Mouse (Mus musculus) heart, embryonic 13.5 days (tissue): ENCODE results near the gene Irx4. TPM values are rescaled to one million over a fixed set of nuclear protein-coding genes. Genes with fewer than 3 reads are reported as not detected.

Experiments
- ATAC-seq: fragments of 200-750 bp; cut with Nextera tagmentation; 2 replicates; pipeline ENCODE4 v1.8.0; 2017; ENCODE audit warnings: moderate TSS enrichment; ENCODE audit not compliant: insufficient number of reproducible peaks, low FRiP score, low TSS enrichment; ENCODE audit errors: extremely low read depth
- H3K27ac ChIP-seq: fragments of 300-500 bp; sonication (generic); replicated peaks from 2 replicates; pipeline ENCODE4 v1.5.1; 2015; ENCODE audit warnings: moderate library complexity, mild to moderate bottlenecking, inconsistent platforms
- H3K27me3 ChIP-seq: fragments of 300-500 bp; sonication (generic); replicated peaks from 2 replicates; pipeline ENCODE4 v1.6.1; 2015; ENCODE audit warnings: mild to moderate bottlenecking, inconsistent platforms
- H3K36me3 ChIP-seq: fragments of 300-500 bp; sonication (generic); 2 replicates; pipeline ENCODE4 v1.6.1; 2015; ENCODE audit warnings: mild to moderate bottlenecking, inconsistent platforms
- H3K4me1 ChIP-seq: fragments of 300-500 bp; sonication (generic); 2 replicates; pipeline ENCODE4 v1.6.1; 2015; ENCODE audit warnings: inconsistent platforms
- H3K4me2 ChIP-seq: fragments of 300-500 bp; sonication (generic); 2 replicates; pipeline ENCODE4 v1.6.1; 2015; ENCODE audit warnings: inconsistent platforms, mild to moderate bottlenecking, moderate library complexity
- H3K4me3 ChIP-seq: fragments of 300-500 bp; sonication (generic); 2 replicates; pipeline ENCODE4 v1.5.1; 2015; ENCODE audit warnings: moderate library complexity, mild to moderate bottlenecking, inconsistent platforms
- H3K9ac ChIP-seq: fragments of 300-500 bp; sonication (generic); 2 replicates; pipeline ENCODE4 v1.6.1; 2015; ENCODE audit warnings: inconsistent platforms, mild to moderate bottlenecking, moderate library complexity
- H3K9me3 ChIP-seq: fragments of 300-500 bp; sonication (generic); 2 replicates; pipeline ENCODE4 v1.6.1; 2016; ENCODE audit warnings: inconsistent platforms
- WGBS: fragments of 180-500 bp; shearing (Covaris S2); methylation state at CpG from one replicate; pipeline ENCODE4 v1.1.7; 2015; ENCODE audit warnings: mixed read lengths; 5-methylcytosine and 5-hydroxymethylcytosine counted together
- polyA plus RNA-seq: library from polyadenylated mRNA; unstranded; fragments of >200 nt; fragmentation: Nextera tagmentation; extraction: Ambion mirVana; gene quantifications from 2 replicates; pipeline ENCODE4 v1.2.1, GENCODE M21; 2015

Gene Irx4
- polyA plus RNA-seq, 1 experiment from 2014 or later, result 45.9 TPM

DNA sequence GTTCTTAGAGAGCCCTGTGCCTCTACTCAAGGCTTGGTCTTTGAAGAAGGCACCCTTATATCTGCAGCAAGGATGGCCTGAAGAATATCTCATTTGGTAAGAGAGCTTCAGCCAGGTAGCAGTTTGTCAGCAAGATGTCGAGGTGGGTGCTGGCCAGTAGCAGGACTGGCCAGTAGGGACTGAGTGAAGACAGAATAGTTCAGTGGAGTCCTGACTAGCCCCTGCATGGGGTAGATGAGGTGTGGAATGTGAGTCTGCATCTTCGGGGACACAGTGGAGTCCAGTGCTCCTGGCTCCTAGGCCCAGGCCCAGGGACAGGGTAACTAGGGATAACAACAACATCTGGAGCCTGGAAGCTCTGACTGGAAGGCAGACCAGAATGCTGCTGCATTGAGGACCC, 1.6 kb downstream of the Irx4 start:
- peak overlapping the region; percentile 66 for H3K4me3 ChIP-seq

DNA sequence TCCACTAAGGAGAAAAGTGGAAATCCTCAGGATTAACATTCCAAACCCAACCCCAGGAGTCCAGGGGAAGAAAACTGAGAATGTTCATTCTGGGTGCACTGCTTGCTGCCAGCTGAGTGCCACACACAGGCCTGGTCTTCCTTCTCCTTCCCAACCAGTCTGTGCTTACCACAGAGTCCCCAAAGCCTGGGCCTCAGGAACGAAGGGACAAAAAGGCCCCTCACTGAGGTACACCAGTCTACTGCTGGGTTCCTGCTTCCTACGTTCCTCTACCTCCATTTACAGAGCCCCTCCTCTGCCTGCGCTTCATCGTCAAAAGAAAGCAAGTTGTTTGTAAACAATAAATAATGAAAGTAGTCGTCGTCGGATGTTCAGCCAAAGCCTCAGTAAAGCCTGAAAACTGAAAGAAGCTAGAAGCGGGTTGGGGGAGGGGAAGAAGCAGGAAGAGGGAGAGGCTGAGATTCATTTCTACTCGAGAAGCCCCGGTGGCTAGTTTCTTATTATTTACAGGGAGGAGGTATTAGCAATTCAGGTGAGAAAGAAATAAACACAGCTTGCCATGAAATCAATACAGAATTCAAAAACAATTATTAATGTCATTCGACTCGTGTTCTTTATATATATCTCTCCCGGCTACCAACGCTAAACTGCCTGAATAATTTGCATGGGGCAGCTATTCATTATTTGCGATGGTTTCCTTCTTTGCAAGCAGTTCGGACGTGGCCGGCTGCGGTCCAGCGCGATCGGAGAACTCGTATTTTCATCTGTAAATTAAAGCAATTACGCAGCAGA, 2.3 kb downstream of the Irx4 start:
- Histone ChIP-seq H3K36me3 (peaks cover 18% of the 10 kb centered on the region), H3K27ac (peak overlapping the region; percentile 93), H3K27me3 (peaks cover 99% of the 10 kb centered on the region), H3K9ac (peak overlapping the region; percentile 93), H3K4me1 (peaks cover 62% of the 10 kb centered on the region), H3K4me3 (peak overlapping the region; percentile 66), H3K4me2 (peak overlapping the region; percentile 78), H3K9me3 (no peaks in the 10 kb centered on the region)
- ATAC-seq, result no peak
- 5% methylated on average over 24 of the region's 24 CpGs for WGBS

More for the DNA sequence above, 1.6 kb downstream of the Irx4 start:
- peaks cover 99% of the 10 kb centered on the region for H3K27me3 ChIP-seq
- no peak for ATAC-seq
- H3K36me3 ChIP-seq, result peaks cover 12% of the 10 kb centered on the region
- peaks cover 55% of the 10 kb centered on the region for H3K4me1 ChIP-seq
- peak overlapping the region; percentile 78 for H3K4me2 ChIP-seq
- 10% methylated on average over 2 of the region's 2 CpGs for WGBS
- no peaks in the 10 kb centered on the region for H3K9me3 ChIP-seq
- peak overlapping the region; percentile 93 for H3K27ac ChIP-seq
- H3K9ac ChIP-seq, result peak overlapping the region; percentile 93

- H3K27ac ChIP-seq, result peak overlapping the region; percentile 93
- H3K9ac ChIP-seq, result peak overlapping the region; percentile 93
- peaks cover 63% of the 10 kb centered on the region for H3K4me1 ChIP-seq
- no peak; the same call in 1 of the 2 replicates for ATAC-seq
- H3K9me3 ChIP-seq, result no peaks in the 10 kb centered on the region
- H3K4me2 ChIP-seq, result peak overlapping the region; percentile 78
- peaks cover 18% of the 10 kb centered on the region for H3K36me3 ChIP-seq
- H3K4me3 ChIP-seq, result peak overlapping the region; percentile 66
- 2% methylated on average over 40 of the region's 40 CpGs for WGBS
- peaks cover 99% of the 10 kb centered on the region for H3K27me3 ChIP-seq
Observed at GRCm38 (mm10) chr13:73263128-73263971, 3.1 kb downstream of the Irx4 start.

DNA sequence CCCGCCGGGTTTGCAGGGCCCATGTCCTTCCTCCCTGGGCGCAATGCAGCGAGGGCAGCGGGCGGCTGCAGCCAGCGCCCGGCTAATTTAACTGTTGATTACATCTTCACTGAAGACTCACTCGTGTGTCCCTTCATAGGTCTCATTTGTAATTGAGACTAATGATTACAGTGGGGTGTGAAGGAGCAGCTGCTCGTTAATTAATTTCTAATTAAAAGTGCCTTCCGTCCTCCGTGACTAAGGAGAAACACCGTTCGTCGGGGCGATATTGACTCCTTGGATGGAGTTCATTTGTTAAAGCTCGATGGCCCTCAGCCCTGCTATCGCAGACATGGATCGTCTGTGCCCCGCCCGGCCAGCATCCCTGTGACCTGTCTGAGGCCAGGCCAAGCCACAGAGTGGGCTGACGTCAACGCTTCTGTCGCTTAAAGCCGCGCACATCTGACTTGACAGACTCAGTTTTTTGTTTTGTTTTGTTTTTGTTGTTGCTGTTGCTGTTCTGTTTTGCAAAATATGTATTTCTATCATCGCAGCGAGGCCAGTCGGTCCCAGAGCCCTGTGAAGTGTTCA, 4.0 kb downstream of the Irx4 start:
- Histone ChIP-seq H3K36me3 (peaks cover 22% of the 10 kb centered on the region), H3K4me2 (peak overlapping the region; percentile 78), H3K9ac (peak overlapping the region; percentile 93), H3K27me3 (peaks cover 99% of the 10 kb centered on the region), H3K4me3 (peak overlapping the region; percentile 66), H3K9me3 (no peaks in the 10 kb centered on the region), H3K4me1 (peaks cover 63% of the 10 kb centered on the region), H3K27ac (peak overlapping the region; percentile 93)
- no peak for ATAC-seq
- WGBS, result 5% methylated on average over 29 of the region's 29 CpGs

DNA sequence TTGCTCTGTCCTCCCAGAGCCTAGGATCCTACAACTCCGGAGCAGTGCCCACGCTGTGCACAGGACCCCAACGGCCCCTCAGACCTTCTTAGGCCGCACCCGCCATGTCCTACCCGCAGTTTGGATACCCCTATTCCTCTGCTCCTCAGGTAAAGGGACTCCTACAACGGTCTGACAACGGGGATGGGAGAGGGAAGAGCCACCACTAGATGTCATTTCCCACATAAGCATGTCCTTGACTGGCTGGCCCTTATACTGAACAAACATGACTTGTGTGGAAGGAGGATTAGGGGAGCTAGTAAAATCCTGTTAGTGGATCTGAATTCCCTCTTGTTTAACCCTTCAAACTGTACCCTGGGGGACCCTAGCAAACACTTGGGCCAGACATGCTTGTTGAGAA, 4.6 kb downstream of the Irx4 start:
- Histone ChIP-seq H3K36me3 (peaks cover 27% of the 10 kb centered on the region), H3K9me3 (no peaks in the 10 kb centered on the region), H3K9ac (peak overlapping the region; percentile 93), H3K4me1 (peaks cover 66% of the 10 kb centered on the region), H3K4me2 (peak overlapping the region; percentile 78), H3K27ac (peak overlapping the region; percentile 93), H3K4me3 (peak overlapping the region; percentile 66), H3K27me3 (peaks cover 99% of the 10 kb centered on the region)
- ATAC-seq, result no peak
- WGBS, result 22% methylated on average over 8 of the region's 8 CpGs

- Histone ChIP-seq H3K4me1 (peaks cover 72% of the 10 kb centered on the region), H3K9me3 (no peaks in the 10 kb centered on the region), H3K4me3 (peak overlapping the region; percentile 66), H3K27ac (peak overlapping the region; percentile 93), H3K36me3 (peaks cover 27% of the 10 kb centered on the region), H3K27me3 (peaks cover 99% of the 10 kb centered on the region), H3K9ac (peak overlapping the region; percentile 93), H3K4me2 (peak overlapping the region; percentile 78)
- WGBS, result 4% methylated on average over 28 of the region's 28 CpGs
- no peak for ATAC-seq
Observed at GRCm38 (mm10) chr13:73265442-73265841, 5.2 kb downstream of the Irx4 start.

DNA sequence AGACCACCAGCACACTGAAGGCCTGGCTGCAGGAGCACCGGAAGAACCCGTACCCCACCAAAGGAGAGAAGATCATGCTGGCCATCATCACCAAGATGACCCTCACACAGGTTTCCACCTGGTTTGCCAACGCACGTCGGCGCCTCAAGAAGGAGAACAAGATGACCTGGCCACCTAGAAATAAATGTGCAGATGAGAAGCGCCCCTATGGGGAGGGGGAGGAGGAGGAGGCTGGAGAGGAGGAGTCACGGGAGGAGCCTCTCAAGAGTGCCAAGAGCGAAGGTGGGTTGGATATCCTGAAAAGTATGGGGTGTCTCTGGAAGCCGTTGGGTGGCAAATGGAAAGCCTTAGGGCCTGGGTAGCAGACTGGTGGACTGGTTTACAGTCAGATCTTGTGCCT, 7.3 kb downstream of the Irx4 start:
- H3K27ac ChIP-seq, result peak overlapping the region; percentile 77
- WGBS, result 16% methylated on average over 10 of the region's 10 CpGs
- H3K4me3 ChIP-seq, result peak overlapping the region; percentile 22
- peaks cover 99% of the 10 kb centered on the region for H3K27me3 ChIP-seq
- peak overlapping the region; percentile 83 for H3K9ac ChIP-seq
- H3K4me2 ChIP-seq, result peak overlapping the region; percentile 52
- peaks cover 27% of the 10 kb centered on the region for H3K36me3 ChIP-seq
- no peaks in the 10 kb centered on the region for H3K9me3 ChIP-seq
- ATAC-seq, result no peak
- H3K4me1 ChIP-seq, result peaks cover 93% of the 10 kb centered on the region

DNA sequence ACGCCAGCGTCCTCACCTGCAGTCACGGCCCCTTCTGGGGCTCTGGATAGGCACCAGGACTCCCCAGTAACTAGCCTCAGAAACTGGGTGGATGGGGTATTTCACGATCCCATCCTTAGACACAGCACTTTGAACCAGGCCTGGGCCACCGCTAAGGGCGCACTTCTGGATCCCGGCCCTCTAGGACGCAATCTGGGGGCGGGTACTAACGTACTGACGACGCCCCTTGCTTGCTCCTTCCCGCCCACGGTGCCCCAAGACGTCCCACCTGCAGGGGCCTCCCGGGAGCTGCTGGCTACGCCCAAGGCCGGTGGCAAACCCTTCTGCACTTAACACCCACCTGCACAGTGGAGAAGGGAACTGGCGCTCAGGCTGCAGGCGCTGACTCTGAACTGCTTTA, 8.4 kb downstream of the Irx4 start:
- peaks cover 99% of the 10 kb centered on the region for H3K27me3 ChIP-seq
- H3K4me3 ChIP-seq, result peak overlapping the region; percentile 26
- H3K9me3 ChIP-seq, result no peaks in the 10 kb centered on the region
- peaks cover 96% of the 10 kb centered on the region for H3K4me1 ChIP-seq
- ATAC-seq, result no peak
- peak overlapping the region; percentile 52 for H3K4me2 ChIP-seq
- H3K27ac ChIP-seq, result peak overlapping the region; percentile 77
- H3K36me3 ChIP-seq, result peaks cover 27% of the 10 kb centered on the region
- H3K9ac ChIP-seq, result peak overlapping the region; percentile 83
- 5% methylated on average over 20 of the region's 20 CpGs for WGBS

DNA sequence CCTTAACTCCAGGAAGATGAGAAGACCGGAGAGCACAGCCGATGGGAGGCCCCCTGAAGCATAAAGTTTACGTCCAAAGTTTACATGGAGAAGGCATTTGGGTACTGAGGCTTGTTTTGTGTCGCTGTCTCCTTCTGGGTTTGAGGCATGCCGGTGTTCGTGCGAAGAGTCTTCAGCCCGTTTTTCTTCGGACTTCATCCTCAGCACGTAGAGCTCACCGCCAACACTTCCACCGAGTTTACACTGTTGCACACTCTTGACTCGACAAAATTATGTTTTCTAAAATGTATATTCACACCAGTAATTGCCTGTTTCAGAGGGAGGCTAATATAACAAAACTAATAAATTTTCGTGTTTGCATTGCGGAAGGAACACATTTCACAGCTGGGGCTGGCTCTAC, 9.0 kb downstream of the Irx4 start:
- peak overlapping the region; percentile 52 for H3K4me2 ChIP-seq
- peaks cover 99% of the 10 kb centered on the region for H3K27me3 ChIP-seq
- WGBS, result 29% methylated on average over 15 of the region's 15 CpGs
- peaks cover 96% of the 10 kb centered on the region for H3K4me1 ChIP-seq
- peak overlapping the region; percentile 77 for H3K27ac ChIP-seq
- no peak for ATAC-seq
- H3K9ac ChIP-seq, result peak overlapping the region; percentile 83
- peak overlapping the region; percentile 26 for H3K4me3 ChIP-seq
- H3K36me3 ChIP-seq, result peaks cover 27% of the 10 kb centered on the region
- no peaks in the 10 kb centered on the region for H3K9me3 ChIP-seq

GRCm38 (mm10) chr13:73269891-73270290, 9.6 kb downstream of the Irx4 start:
- Histone ChIP-seq H3K27me3 (peaks cover 99% of the 10 kb centered on the region), H3K9ac (peak overlapping the region; percentile 83), H3K9me3 (no peaks in the 10 kb centered on the region), H3K27ac (peak overlapping the region; percentile 77), H3K4me2 (peak overlapping the region; percentile 74; the same call in 1 of the 2 replicates), H3K4me1 (peaks cover 97% of the 10 kb centered on the region), H3K36me3 (peaks cover 27% of the 10 kb centered on the region), H3K4me3 (no peak overlapping the region)
- WGBS, result 34% methylated on average over 3 of the region's 3 CpGs
- no peak for ATAC-seq
